Mouse (Mus musculus) liver, embryonic 11.5 days (tissue): Measurements from ENCODE around the gene Olfr767. TPM values are rescaled to one million over a fixed set of nuclear protein-coding genes. Genes with fewer than 3 reads are reported as not detected.

Experiments
- ATAC-seq: fragments of 200-750 bp; cut with Nextera tagmentation; replicated peaks from 2 replicates; pipeline ENCODE4 v1.8.0; 2017; ENCODE audit warnings: moderate number of reproducible peaks, mild to moderate bottlenecking, moderate TSS enrichment, moderate library complexity; ENCODE audit not compliant: low FRiP score
- DNase-seq: peaks from one replicate; pipeline ENCODE4 v3.0.0-alpha.2; 2017; ENCODE audit warnings: low spot score
- H3K27ac ChIP-seq: fragments of 300-500 bp; sonication (generic); 2 replicates; pipeline ENCODE4 v1.5.1; 2014; ENCODE audit warnings: mild to moderate bottlenecking, low read depth, low read length, control low read depth
- H3K27me3 ChIP-seq: fragments of 300-500 bp; sonication (generic); replicated peaks from 2 replicates; pipeline ENCODE4 v1.6.1; 2014; ENCODE audit warnings: low read length, mixed read lengths; ENCODE audit not compliant: control insufficient read depth, insufficient read depth
- H3K36me3 ChIP-seq: fragments of 300-500 bp; sonication (generic); 2 replicates; pipeline ENCODE4 v1.6.1; 2014; ENCODE audit warnings: mild to moderate bottlenecking, low read length, moderate library complexity, mixed read lengths; ENCODE audit not compliant: control insufficient read depth, insufficient read depth
- H3K4me1 ChIP-seq: fragments of 300-500 bp; sonication (generic); replicated peaks from 2 replicates; pipeline ENCODE4 v1.6.1; 2014; ENCODE audit warnings: low read length, mixed read lengths; ENCODE audit not compliant: control insufficient read depth, insufficient read depth
- H3K4me2 ChIP-seq: fragments of 300-500 bp; sonication (generic); 2 replicates; pipeline ENCODE4 v1.6.1; 2014; ENCODE audit warnings: mild to moderate bottlenecking, control low read depth, moderate library complexity
- H3K4me3 ChIP-seq: fragments of 300-500 bp; sonication (generic); 2 replicates; pipeline ENCODE4 v1.5.1; 2014; ENCODE audit warnings: low read depth, low read length, control low read depth
- H3K9ac ChIP-seq: fragments of 300-500 bp; sonication (generic); 2 replicates; pipeline ENCODE4 v1.6.1; 2014; ENCODE audit warnings: low read depth, low read length, control low read depth
- H3K9me3 ChIP-seq: fragments of 300-500 bp; sonication (generic); 2 replicates; pipeline ENCODE4 v1.6.1; 2016; ENCODE audit warnings: low read length, inconsistent platforms, mixed read lengths; ENCODE audit not compliant: control insufficient read depth
- WGBS: fragments of 180-500 bp; shearing (Covaris S2); extraction: QIAGEN DNeasy Blood & Tissue Kit; methylation state at CpG from one replicate; pipeline ENCODE4 v1.1.7; 2014; 5-methylcytosine and 5-hydroxymethylcytosine counted together
- polyA plus RNA-seq: library from polyadenylated mRNA; unstranded; fragments of >200 nt; fragmentation: Nextera tagmentation; extraction: Ambion mirVana; gene quantifications from 2 replicates; pipeline ENCODE4 v1.2.1, GENCODE M21; 2014

Gene Olfr767
- polyA plus RNA-seq, 1 experiment from 2014 or later, result not detected

DNA sequence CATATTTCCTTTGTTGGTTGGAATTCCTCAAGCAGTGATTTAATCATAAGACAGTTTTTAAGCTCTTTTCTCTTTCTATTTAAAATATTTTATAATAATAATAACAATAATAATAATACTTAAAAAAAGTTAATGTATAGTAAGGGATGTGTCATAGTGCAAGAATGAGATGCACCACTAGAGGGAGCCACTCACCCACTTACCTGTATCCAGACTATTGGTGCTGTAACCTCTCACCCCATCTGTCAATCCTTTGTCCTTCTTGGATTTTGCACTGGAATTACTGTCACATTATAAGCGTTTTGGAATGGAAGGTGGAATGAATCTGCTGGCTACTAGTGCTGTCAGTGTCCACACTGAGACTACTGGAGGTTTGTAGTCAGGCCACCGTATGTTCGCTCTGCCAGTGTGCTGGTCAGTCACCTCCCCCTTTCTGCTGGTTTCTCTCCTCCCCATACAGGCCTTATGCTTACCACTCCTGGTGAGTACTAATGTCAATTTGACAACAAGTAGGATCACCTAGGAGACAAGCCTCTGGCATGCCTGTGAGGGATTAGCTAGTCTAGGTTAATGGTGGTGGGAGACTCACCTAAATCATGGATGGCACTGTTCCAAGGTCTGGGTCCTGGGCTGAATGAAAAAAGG, 56.6 kb downstream of the Olfr767 start:
- H3K4me1 ChIP-seq, result no peaks in the 10 kb centered on the region
- H3K36me3 ChIP-seq, result no peaks in the 10 kb centered on the region
- H3K4me3 ChIP-seq, result no peak overlapping the region
- no peak overlapping the region for H3K4me2 ChIP-seq
- DNase-seq (no peak), ATAC-seq (peak; percentile 64; the same call in 1 of the 2 replicates)
- H3K9me3 ChIP-seq, result no peaks in the 10 kb centered on the region
- no peak overlapping the region for H3K27ac ChIP-seq
- no peak overlapping the region for H3K9ac ChIP-seq
- WGBS, result 59% methylated on average over 3 of the region's 3 CpGs
- no peaks in the 10 kb centered on the region for H3K27me3 ChIP-seq

Other genes starting within 250 kb of the Olfr767 start
- gene Gdf11, start 191.2 kb downstream of the Olfr767 start, polyA plus RNA-seq, result 3.3 and 3.5 TPM in 2 replicates
- gene Cd63, start 181.9 kb downstream of the Olfr767 start, polyA plus RNA-seq, result 193 and 198 TPM in 2 replicates
- gene Rdh5, start 160.0 kb downstream of the Olfr767 start, polyA plus RNA-seq, result 11.1 and 13.1 TPM in 2 replicates
- 128 and 140 TPM in 2 replicates for gene Bloc1s1, start 158.9 kb downstream of the Olfr767 start, polyA plus RNA-seq
- 0.14 and 0.21 TPM in 2 replicates for gene Itga7, start 149.1 kb downstream of the Olfr767 start, polyA plus RNA-seq
- not detected in 2 replicates for gene Mettl7b, start 121.9 kb downstream of the Olfr767 start, polyA plus RNA-seq
- not detected in 2 replicates for gene Olfr9, start 93.5 kb downstream of the Olfr767 start, polyA plus RNA-seq
- not detected in 2 replicates for gene Olfr763, start 72.1 kb downstream of the Olfr767 start, polyA plus RNA-seq
- not detected in 2 replicates for gene Olfr764-ps1, start 43.0 kb downstream of the Olfr767 start, polyA plus RNA-seq
- not detected in 2 replicates for gene Olfr765, start 32.9 kb downstream of the Olfr767 start, polyA plus RNA-seq
- gene Olfr766-ps1, start 13.9 kb downstream of the Olfr767 start, polyA plus RNA-seq, result not detected in 2 replicates
- not detected in 2 replicates for gene Olfr768, start 16.5 kb upstream of the Olfr767 start, polyA plus RNA-seq
- not detected in 2 replicates for gene Olfr769, start 35.0 kb upstream of the Olfr767 start, polyA plus RNA-seq
- not detected in 2 replicates for gene Olfr770, start 56.1 kb upstream of the Olfr767 start, polyA plus RNA-seq
- gene Olfr771, start 81.8 kb upstream of the Olfr767 start, polyA plus RNA-seq, result not detected in 2 replicates
- gene Olfr772, start 95.0 kb upstream of the Olfr767 start, polyA plus RNA-seq, result not detected in 2 replicates
- gene Olfr773, start 104.5 kb upstream of the Olfr767 start, polyA plus RNA-seq, result not detected in 2 replicates
- gene Olfr774, start 153.3 kb upstream of the Olfr767 start, polyA plus RNA-seq, result not detected in 2 replicates
- not detected in 2 replicates for gene Olfr775, start 165.5 kb upstream of the Olfr767 start, polyA plus RNA-seq
- gene Olfr776, start 176.2 kb upstream of the Olfr767 start, polyA plus RNA-seq, result not detected in 2 replicates
- not detected in 2 replicates for gene Olfr777, start 188.6 kb upstream of the Olfr767 start, polyA plus RNA-seq
- gene Olfr780, start 235.2 kb upstream of the Olfr767 start, polyA plus RNA-seq, result not detected in 2 replicates
- gene Olfr781, start 245.9 kb upstream of the Olfr767 start, polyA plus RNA-seq, result not detected in 2 replicates